Mouse (Mus musculus) bone marrow macrophage, adult 2 months (primary cell): ENCODE data around the gene Ankrd13a.

Experiments used
- CTCF ChIP-seq: IDR thresholded peaks from 2 replicates; pipeline ENCODE4 v1.5.1; 2012; ENCODE audit warnings: low read depth, mild to moderate bottlenecking, low read length, moderate library complexity
- POLR2A ChIP-seq: IDR thresholded peaks from 2 replicates; pipeline ENCODE4 v1.6.1; 2012; ENCODE audit warnings: mild to moderate bottlenecking, low read depth, low read length, borderline replicate concordance

DNA sequence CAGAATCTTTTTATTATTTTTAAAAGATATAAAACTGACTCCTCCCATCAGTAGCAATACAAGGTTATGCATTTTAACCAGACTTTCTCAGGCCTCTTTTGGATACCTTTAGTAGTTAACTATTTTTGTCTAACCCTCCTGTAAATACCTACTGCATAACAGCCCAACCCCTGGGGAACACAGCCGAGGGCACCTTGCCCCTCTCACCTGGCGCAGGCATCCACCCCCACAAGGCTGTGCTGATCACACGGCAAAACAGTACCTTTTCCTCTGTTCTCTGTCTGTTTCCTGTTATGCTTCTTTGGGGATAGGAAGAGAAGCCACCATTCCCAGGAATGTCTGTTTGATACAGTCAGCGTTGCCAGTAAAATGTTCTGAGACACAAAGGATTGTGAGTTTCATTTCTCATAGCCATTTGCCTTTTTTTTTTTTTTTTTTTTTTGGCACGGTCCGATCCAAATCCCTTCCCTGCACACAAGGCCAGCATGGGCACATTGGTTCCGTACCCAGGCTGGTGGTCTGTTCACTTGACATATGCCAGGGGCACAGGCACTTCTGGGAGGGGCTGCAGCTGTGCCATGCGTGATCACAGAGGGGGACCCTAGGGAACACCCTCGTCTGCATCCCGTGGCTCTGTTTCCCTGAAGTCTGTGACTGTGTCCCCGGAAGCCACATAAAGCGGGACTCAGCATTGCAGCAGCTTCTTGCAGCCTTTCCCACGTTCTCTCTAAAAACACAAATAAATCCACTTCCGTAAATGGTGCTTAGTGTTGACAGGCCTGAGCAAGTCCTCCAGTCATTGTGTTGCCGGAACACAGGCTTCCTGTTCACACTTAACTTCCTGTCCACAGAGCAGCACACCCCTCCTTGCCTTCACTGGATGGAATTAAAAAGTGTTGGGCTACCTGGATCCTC, 31.2 kb downstream of the Ankrd13a start:
- TF ChIP-seq CTCF = no peak
- TF ChIP-seq POLR2A = no peak
